Mouse (Mus musculus): ENCODE measurements around the gene Mbd6.
"Not testable (repeated sequence)": the region's sequence is repeated elsewhere in the genome, so short reads cannot be mapped to it uniquely, and the experiment has no call there.

Gene Mbd6

GRCm38 (mm10) chr10:127288800-127289572 lies at the start of gene Mbd6:
Gene Mbd6, minus strand, starts transcription at chr10:127289018.
- DNase-seq (ENCODE audit: low spot score), result peak; percentile 85

GRCm38 (mm10) chr10:127337536-127338099 lies 48.8 kb upstream of the Mbd6 start:
- DNase-seq (ENCODE audit: low spot score), result no peak

DNA sequence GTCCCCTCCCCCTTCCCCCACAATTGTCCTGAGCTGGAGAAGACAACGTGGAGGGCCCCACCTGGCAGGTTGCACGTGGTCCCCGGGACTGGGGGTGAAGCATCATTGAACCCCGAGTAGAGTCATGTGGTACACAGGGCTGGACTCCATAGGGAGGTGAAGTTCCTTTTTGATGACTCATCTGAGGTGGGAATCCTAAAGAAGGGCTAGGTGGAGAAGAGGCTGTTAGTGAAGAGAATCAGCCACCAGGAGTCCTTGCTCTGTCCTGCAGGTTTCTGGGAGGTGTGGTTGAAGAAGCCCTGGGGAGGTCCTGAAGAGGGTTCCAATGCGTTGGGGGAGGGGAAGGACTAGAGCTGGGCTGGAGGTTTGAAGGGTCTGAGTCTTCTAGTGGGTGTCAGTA lies 48.1 kb upstream of the Mbd6 start:
- DNase-seq (ENCODE audit: low spot score), result no peak

DNA sequence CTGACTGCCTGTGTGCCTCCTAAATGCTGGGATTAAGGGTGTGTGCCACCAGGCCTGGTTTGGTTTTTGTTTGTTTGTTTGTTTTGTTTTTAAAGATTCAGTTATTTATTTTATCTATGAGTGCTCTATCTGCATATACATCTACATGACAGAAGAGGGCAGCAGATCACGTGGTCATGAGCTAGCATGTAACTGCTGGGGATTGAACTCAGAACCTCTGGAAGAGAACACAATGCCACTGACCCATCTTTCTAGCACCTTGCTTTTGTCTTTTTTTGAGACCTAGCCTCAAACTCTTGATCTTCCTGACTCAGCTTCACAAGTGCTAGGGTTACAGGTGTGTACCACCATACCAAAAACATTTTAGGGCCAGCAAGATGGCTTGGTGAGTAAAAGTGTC lies 46.5 kb upstream of the Mbd6 start:
- no peak for DNase-seq (ENCODE audit: low spot score)

GRCm38 (mm10) chr10:127333152-127333551 lies 44.3 kb upstream of the Mbd6 start:
- no peak for DNase-seq (ENCODE audit: low spot score)

DNA sequence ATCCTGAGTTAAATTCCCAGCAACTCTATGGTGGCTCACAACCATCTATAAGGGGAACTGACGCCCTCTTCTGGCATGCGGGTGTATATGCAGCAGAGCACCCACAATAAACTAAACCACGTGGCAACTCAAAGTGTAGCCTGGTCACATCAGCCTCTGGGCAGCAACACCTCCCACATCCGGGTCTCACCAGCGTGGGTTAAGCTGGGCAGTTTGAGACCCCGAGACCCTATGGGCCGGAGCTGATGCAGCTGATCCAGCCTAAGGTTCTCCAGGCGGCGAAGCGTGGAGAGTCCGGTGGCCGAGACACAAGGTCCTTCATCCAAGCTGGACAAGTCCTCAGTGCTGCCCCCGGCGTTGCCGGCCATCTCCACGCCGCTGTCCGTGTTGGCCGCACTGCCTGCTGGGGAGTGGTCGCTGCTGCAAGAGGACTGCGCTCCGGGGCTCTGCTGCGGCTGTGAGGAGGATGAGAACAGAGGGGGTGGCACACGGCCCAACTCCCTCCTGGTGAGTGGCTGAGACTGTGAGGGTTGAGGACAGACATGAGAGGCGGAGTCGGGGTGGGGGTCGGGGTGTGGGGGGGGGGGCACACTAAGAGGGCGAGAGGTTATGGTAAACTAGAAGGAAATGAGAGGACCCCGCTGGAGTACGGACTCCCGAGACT lies 43.5 kb upstream of the Mbd6 start:
- no peak for DNase-seq (ENCODE audit: low spot score)

DNA sequence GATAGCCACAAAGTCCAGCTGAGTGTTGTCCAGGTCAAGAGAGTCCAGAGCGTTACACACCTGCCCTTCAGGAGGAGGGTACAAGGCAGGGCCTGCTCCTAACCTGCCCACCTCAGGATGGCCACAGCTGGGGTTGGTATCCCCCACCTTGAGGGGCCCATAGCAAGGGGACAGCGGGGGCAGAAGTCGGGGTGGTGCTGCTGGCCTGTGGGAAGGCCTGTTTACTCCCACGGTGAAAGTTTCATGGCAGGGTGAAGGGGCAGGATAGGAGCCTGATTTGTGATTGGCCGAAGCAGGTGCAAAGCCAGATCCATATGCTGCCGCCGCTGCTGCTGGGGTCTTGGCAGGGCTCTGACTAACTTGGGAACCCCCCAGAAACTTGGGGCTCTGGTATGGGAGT lies 41.4 kb upstream of the Mbd6 start:
- DNase-seq (ENCODE audit: low spot score), result no peak

DNA sequence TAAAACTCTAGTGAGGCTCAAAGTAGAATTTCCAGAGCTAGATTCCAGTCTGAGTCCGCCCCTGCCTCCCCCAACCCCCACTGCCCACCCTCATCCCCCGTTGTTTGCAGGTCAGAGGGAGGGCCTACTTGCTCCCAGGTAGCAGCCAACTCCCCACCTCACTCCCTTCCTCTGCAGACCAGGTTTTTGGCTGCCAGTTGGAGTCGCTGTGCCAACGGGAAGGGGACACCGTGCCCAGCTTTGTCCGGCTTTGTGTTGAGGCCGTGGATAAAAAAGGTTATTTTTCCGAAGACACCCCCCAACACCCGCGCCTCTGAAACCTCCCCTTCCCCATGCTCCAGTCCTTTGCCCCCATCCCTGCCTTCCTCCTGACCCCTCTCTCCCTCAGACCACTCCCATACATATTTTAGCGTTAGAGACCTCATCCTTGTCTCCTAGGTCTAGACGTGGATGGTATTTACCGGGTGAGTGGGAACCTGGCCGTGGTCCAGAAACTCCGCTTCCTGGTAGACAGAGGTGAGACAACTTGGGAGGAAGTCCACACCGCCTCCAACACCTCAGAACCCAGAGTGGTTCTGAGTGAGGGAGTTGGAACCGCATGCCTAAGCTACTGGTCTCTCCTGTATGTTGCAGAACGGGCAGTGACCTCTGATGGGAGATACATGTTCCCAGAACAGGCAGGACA lies 38.8 kb upstream of the Mbd6 start:
- DNase-seq (ENCODE audit: low spot score), result no peak

- peak; percentile 40 for DNase-seq (ENCODE audit: low spot score)
Observed at GRCm38 (mm10) chr10:127326828-127327227, 38.0 kb upstream of the Mbd6 start.

DNA sequence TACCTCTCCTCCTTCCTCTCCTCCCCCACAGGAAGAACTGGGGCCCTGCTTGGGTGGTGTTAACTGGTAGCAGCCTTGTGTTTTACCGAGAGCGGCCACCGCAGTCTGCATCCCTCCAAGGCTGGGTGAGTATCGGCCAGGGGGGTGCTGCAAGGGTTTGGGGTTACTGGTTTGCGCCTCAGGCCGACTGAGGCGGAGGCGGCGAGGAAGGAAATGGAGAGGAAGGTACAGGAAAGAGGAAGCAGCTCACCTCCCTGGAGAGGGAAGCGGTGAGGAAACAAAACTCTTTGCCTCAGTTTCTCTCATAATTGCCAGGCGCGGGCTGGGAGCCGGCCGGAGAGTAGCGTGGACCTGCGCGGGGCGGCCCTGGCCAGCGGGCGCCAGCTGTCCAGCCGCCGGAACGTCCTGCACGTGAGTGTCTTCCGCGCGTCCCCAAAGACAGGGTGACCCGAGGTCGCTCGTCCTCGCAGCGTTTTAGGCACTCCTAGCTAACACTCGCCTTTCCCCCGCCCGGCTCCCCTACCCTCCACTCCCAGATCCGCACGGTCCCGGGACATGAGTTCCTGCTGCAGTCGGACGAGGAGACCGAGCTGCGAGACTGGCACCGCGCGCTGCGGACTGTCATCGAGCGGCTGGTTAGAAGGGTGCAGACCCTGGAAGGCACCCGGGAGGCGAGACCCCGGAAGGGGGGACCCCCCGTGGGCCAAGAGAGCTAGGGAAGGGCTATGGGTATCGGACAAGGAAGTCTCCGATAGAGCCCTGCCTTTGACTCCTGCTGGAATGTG lies 37.4 kb upstream of the Mbd6 start:
- peak; percentile 28 for DNase-seq (ENCODE audit: low spot score)

- no peak for DNase-seq (ENCODE audit: low spot score)
Observed at GRCm38 (mm10) chr10:127325454-127326016, 36.7 kb upstream of the Mbd6 start.

DNA sequence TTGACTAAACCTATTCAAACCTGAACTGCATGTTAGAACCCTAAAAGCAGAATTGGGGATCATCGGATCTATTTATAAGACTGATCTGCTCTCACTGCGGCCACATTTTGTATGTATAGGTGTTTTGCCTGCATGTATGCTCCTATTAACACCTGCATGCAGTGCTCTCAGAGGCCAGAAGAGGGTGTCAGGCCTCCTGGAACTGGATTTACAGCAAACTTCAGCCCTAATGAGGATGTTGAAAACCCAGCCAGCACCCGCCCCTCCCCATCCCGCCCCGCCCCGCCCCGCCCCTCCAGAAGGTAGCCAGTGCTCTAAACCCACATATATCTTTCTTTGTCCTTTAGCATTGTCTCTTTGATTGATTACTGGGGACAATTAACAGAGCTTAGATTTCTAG lies 35.7 kb upstream of the Mbd6 start:
- no peak for DNase-seq (ENCODE audit: low spot score)

GRCm38 (mm10) chr10:127323131-127323855 lies 34.5 kb upstream of the Mbd6 start:
- no peak for DNase-seq (ENCODE audit: low spot score)

- no peak for DNase-seq (ENCODE audit: low spot score)
Observed at GRCm38 (mm10) chr10:127322669-127323068, 33.9 kb upstream of the Mbd6 start.

- no peak for DNase-seq (ENCODE audit: low spot score)
Observed at GRCm38 (mm10) chr10:127322178-127322577, 33.4 kb upstream of the Mbd6 start.

DNA sequence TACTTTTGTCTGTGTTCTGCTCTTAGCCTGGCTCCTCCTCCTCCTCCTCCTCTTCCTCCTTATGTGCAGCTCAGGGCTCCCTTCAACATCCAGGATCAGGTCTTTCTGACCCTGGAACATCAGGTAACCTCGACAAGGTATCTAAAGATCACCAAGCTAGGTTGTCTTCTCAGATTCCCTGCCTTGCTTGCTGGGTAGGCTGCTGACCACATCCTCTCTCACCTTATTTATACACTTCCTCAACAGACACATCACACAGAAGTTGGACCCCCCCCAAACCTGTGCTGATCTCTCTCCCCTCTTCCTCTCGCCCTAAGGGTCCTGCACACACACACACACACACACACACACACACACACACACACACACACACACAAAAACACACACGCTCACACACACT lies 32.8 kb upstream of the Mbd6 start, which contains the start of gene Arhgap9:
Gene Arhgap9 (plus strand): TSS at position 344 of the 400 bp plus-strand sequence.
- DNase-seq (ENCODE audit: low spot score), result no peak

- no peak for DNase-seq (ENCODE audit: low spot score)
Observed at GRCm38 (mm10) chr10:127319969-127320368, 31.2 kb upstream of the Mbd6 start.

GRCm38 (mm10) chr10:127318009-127318408 lies 29.2 kb upstream of the Mbd6 start:
- no peak for DNase-seq (ENCODE audit: low spot score)

DNA sequence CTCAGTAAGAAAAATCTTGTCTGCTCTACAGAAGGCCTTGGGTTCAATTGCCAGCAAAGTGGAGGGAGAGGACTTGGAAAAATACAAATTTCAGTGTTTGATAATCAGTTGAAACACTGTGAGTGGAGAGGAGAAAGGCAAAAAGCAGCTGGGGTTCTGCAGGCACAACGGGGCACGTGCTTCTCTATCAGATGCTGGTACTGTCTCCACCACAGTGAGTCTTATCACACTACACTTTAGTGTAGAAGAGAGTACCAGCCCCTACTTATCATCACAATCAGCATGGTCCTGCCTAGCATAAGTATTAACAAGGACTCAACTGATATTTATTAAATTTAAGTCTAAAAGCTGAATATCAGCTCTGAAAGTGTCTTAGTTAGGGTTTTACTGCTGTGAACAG lies 28.5 kb upstream of the Mbd6 start:
- no peak for DNase-seq (ENCODE audit: low spot score)

DNA sequence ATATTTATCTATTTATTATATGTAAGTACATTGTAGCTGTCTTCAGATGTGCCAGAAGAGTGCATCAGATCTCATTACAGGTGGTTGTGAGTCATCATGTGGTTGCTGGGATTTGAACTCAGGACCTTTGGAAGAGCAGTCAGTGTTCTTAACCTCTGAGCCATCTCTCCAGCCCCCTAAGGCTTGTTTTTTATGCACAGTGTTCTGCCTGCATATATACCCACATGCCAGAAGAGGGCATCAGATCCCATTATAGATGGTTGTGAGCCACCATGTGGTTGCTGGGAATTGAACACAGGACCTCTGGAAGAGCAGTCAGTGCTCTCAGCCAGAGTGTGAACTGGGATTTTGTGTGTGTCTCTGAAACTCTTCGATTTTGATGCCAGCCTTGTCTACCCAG lies 26.1 kb upstream of the Mbd6 start:
- DNase-seq (ENCODE audit: low spot score), result not testable (repeated sequence)

DNA sequence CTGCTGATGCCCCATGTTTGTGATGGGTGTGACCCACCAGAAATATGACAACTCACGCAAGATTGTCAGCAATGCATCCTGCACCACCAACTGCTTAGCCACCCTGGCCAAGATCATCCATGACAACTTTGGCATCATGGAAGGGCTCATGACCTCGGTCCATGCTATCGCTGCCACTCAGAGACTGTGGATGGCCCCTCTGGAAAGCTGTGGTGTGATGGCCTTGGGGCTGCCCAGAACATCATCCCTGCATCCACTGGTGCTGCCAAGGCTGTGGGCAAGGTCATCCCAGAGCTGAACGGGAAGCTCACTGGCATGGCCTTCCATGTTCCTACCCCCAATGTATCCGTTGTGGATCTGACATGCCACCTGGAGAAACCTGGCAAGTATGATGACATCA lies 24.7 kb upstream of the Mbd6 start:
- DNase-seq (ENCODE audit: low spot score), result not testable (repeated sequence)
